Mouse (Mus musculus): ENCODE results near the gene Tns1.

- TF ChIP-seq POLR2A (IDR thresholded peaks at IDR 0.05; ENCODE audit: borderline replicate concordance, low read depth, low read length), result no peak
- TF ChIP-seq CTCF (IDR thresholded peaks at IDR 0.05; ENCODE audit: low read depth, low read length), result no peak
Observed at GRCm38 (mm10) chr1:74034211-74034610, 90.0 kb downstream of the Tns1 start.

Measured in bone marrow macrophage, adult 2 months (primary cell).